9 mouse cellular contexts compared by ENCODE assay signal in the genomic region with DNA sequence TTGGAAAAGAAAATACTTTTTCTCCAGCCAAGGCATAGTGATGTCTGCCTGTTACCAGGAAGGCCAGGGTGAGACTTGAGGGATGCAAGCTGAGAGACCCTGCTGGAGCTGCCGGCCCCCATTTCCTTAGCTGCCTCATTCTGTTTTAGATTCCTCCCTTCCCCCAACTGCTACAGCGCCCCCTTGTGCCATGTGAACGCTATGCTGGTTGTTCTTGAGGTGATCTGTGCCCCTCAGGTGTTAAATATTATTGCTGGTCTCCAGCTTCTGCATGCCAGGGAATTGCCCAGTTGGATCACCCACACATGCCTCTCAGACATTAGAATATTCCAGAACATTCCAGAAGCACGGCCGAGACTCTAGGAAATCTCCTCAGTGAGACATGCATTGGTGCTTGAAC. TPM values are rescaled to one million over a fixed set of nuclear protein-coding genes. Genes with fewer than 3 reads are reported as not detected.
DNase-seq lines count a peak whose midpoint lies in the region; ATAC-seq and TF ChIP-seq lines count a peak whose summit lies in the region.
"Had no signal": no experiment of that assay in that cellular context is flagged by ENCODE, and none has a peak within 500 bp of the region (broad histone marks: within the 10 kb centered on the region; RNA-seq: fewer than 3 reads in every experiment).

No protein-coding gene starts in this region.

- WGBS in lung, adult 2 months: 23% methylated on average over 5 of the region's 5 CpGs
- 35% methylated on average over 5 of the region's 5 CpGs for WGBS in forebrain, embryonic 15.5 days

- no peak for TF ChIP-seq POLR2A in ES-Bruce4 (IDR thresholded peaks at IDR 0.05; ENCODE audit: insufficient read depth, low read length)
- no peak for TF ChIP-seq POLR2A in lung, adult 2 months (IDR thresholded peaks at IDR 0.05; ENCODE audit: borderline replicate concordance, extremely low read depth, low read depth, low read length)

- peaks cover 12% of the 10 kb centered on the region for H3K4me1 ChIP-seq in ES-Bruce4 (ENCODE audit: control insufficient read depth, insufficient read depth, low read length)
- peaks cover 32% of the 10 kb centered on the region for H3K4me1 ChIP-seq in lung, adult 2 months (ENCODE audit: control insufficient read depth, insufficient read depth, low read length)
- peaks cover 16% of the 10 kb centered on the region for H3K4me1 ChIP-seq in forebrain, embryonic 15.5 days

- H3K4me3 ChIP-seq in ES-Bruce4 (ENCODE audit: low read depth, low read length): no peak overlapping the region
- no peak overlapping the region for H3K4me3 ChIP-seq in lung, adult 2 months (replicated peaks; ENCODE audit: extremely low read depth, low read depth, low read length)
- no peak overlapping the region for H3K4me3 ChIP-seq in forebrain, embryonic 15.5 days
- H3K4me3 ChIP-seq: lung, embryonic 15.5 days had no signal

- H3K27ac ChIP-seq in ES-Bruce4 (ENCODE audit: insufficient read depth, low read length): no peak overlapping the region
- no peak overlapping the region for H3K27ac ChIP-seq in forebrain, embryonic 15.5 days (replicated peaks)
- H3K27ac ChIP-seq: lung, embryonic 15.5 days had no signal

- H3K9ac ChIP-seq in ES-Bruce4 (ENCODE audit: low read depth, poor library complexity, severe bottlenecking): no peak overlapping the region
- no peak overlapping the region for H3K9ac ChIP-seq in forebrain, embryonic 15.5 days (replicated peaks)
- H3K9ac ChIP-seq: lung, embryonic 15.5 days had no signal

- H3K4me2 ChIP-seq in forebrain, embryonic 15.5 days (replicated peaks): no peak overlapping the region
- H3K4me2 ChIP-seq: lung, embryonic 15.5 days had no signal

- TF ChIP-seq CTCF in ES-Bruce4 (IDR thresholded peaks at IDR 0.05; ENCODE audit: low read depth, low read length): peak; percentile 81
- peak; percentile 80 for TF ChIP-seq CTCF in lung, adult 2 months (IDR thresholded peaks at IDR 0.05; ENCODE audit: insufficient read depth, low read length)

- no peak for ATAC-seq in forebrain, embryonic 15.5 days (replicated peaks)

- peak; percentile 69 for DNase-seq in heart, postnatal 4 days
- DNase-seq in heart, postnatal 25 days (ENCODE audit: low spot score): no peak
- peak; percentile 78 for DNase-seq in c-Kit-positive CD71-negative TER-119-negative erythroid progenitor cells, embryonic 14.5 days (ENCODE audit: low read depth)
- peak; percentile 67 for DNase-seq in lung, adult 2 months
- peak; percentile 58 to 71 for DNase-seq in thymus, adult 18-20 months
- no peak for DNase-seq in cerebellum, postnatal 4 days (ENCODE audit: low spot score in 2 of 2)

- no peaks in the 10 kb centered on the region for H3K27me3 ChIP-seq in ES-Bruce4 (ENCODE audit: control insufficient read depth, insufficient read depth, low read length, poor library complexity, severe bottlenecking)
- H3K27me3 ChIP-seq in forebrain, embryonic 15.5 days: no peaks in the 10 kb centered on the region
- H3K27me3 ChIP-seq: lung, embryonic 15.5 days had no signal

- intact Hi-C loops in heart, postnatal 25 days (cut with DNase I): loop anchor here (2.0 kb wide), 1 partner anchor 14 kb away; no protein-coding TSS in a partner anchor

- no peak for TF ChIP-seq EP300 in ES-Bruce4 (IDR thresholded peaks at IDR 0.05; ENCODE audit: insufficient read depth, low read depth, low read length)

- H3K36me3 ChIP-seq in ES-Bruce4 (ENCODE audit: control insufficient read depth, insufficient read depth, low read length, poor library complexity, severe bottlenecking): no peaks in the 10 kb centered on the region
- peaks cover 2% of the 10 kb centered on the region for H3K36me3 ChIP-seq in forebrain, embryonic 15.5 days

- H3K9me3 ChIP-seq in ES-Bruce4 (replicated peaks; ENCODE audit: control insufficient read depth, insufficient read depth, low read length, poor library complexity, severe bottlenecking): no peaks in the 10 kb centered on the region
- no peaks in the 10 kb centered on the region for H3K9me3 ChIP-seq in forebrain, embryonic 15.5 days
- H3K9me3 ChIP-seq: lung, embryonic 15.5 days had no signal

RNA-seq across cellular contexts. Expression of a gene that starts 4.3 kb away (rescaled TPM):
- 10 to 100 TPM; 42.2 to 42.4 TPM for total RNA-seq in heart, postnatal 4 days (2021)
- 10 to 100 TPM; 41.5 to 45.8 TPM for total RNA-seq in heart, postnatal 25 days (2021)
- polyA plus RNA-seq in ES-Bruce4 (2011; ENCODE audit: insufficient read depth, insufficient read length, low read depth, missing spikeins): 45.6 and 47.1 TPM in 2 replicates
- polyA plus RNA-seq in lung, adult 2 months (2012; rRNA removed): 87.0 and 91.3 TPM in 2 replicates
- polyA plus RNA-seq in forebrain, embryonic 15.5 days (2015; fragmentation: Nextera tagmentation; extraction: Ambion mirVana): 83.4 and 87.5 TPM in 2 replicates

RNA-seq across cellular contexts. Expression of a gene that starts 16.8 kb away (rescaled TPM):
- 100 to 1,000 TPM; 105 TPM for total RNA-seq in heart, postnatal 4 days (2021)
- 100 to 1,000 TPM; 158 to 181 TPM for total RNA-seq in heart, postnatal 25 days (2021)
- polyA plus RNA-seq in ES-Bruce4 (2011; ENCODE audit: insufficient read depth, insufficient read length, low read depth, missing spikeins): 54.6 and 57.4 TPM in 2 replicates
- 267 and 338 TPM in 2 replicates for polyA plus RNA-seq in lung, adult 2 months (2012; rRNA removed)
- 60.9 and 64.8 TPM in 2 replicates for polyA plus RNA-seq in forebrain, embryonic 15.5 days (2015; fragmentation: Nextera tagmentation; extraction: Ambion mirVana)

RNA-seq across cellular contexts. Expression of a gene that starts 38.5 kb away (rescaled TPM):
- total RNA-seq in heart, postnatal 4 days (2021): 100 to 1,000 TPM; 142 to 162 TPM
- total RNA-seq in heart, postnatal 25 days (2021): 100 to 1,000 TPM; 116 TPM
- polyA plus RNA-seq in ES-Bruce4 (2011; ENCODE audit: insufficient read depth, insufficient read length, low read depth, missing spikeins): 82.7 and 84.6 TPM in 2 replicates
- 246 and 276 TPM in 2 replicates for polyA plus RNA-seq in lung, adult 2 months (2012; rRNA removed)
- 117 and 126 TPM in 2 replicates for polyA plus RNA-seq in forebrain, embryonic 15.5 days (2015; fragmentation: Nextera tagmentation; extraction: Ambion mirVana)

RNA-seq across cellular contexts. Expression of a gene that starts 40.6 kb away (rescaled TPM):
- total RNA-seq in heart, postnatal 4 days (2021): 10 to 100 TPM; 12.5 to 13.0 TPM
- 1 to 10 TPM; 8.2 to 8.9 TPM for total RNA-seq in heart, postnatal 25 days (2021)
- polyA plus RNA-seq in ES-Bruce4 (2011; ENCODE audit: insufficient read depth, insufficient read length, low read depth, missing spikeins): 17.5 and 19.8 TPM in 2 replicates
- 51.5 and 52.4 TPM in 2 replicates for polyA plus RNA-seq in lung, adult 2 months (2012; rRNA removed)
- 52.6 and 55.1 TPM in 2 replicates for polyA plus RNA-seq in forebrain, embryonic 15.5 days (2015; fragmentation: Nextera tagmentation; extraction: Ambion mirVana)

RNA-seq across cellular contexts. Expression of a gene that starts 40.8 kb away (rescaled TPM):
- total RNA-seq in heart, postnatal 4 days (2021): 1 to 10 TPM; 3.2 to 4.6 TPM
- 1 to 10 TPM; 2.6 to 3.4 TPM for total RNA-seq in heart, postnatal 25 days (2021)
- polyA plus RNA-seq in ES-Bruce4 (2011; ENCODE audit: insufficient read depth, insufficient read length, low read depth, missing spikeins): 7.2 and 9.6 TPM in 2 replicates
- 61.9 and 70.8 TPM in 2 replicates for polyA plus RNA-seq in lung, adult 2 months (2012; rRNA removed)
- polyA plus RNA-seq in forebrain, embryonic 15.5 days (2015; fragmentation: Nextera tagmentation; extraction: Ambion mirVana): 33.4 and 35.2 TPM in 2 replicates

Comparison
In these comparisons a context has a peak if more than half of its experiments do, and no peak if none do; other contexts are left out.
1. DNase-seq: peak in heart, postnatal 4 days (single experiment), c-Kit-positive CD71-negative TER-119-negative erythroid progenitor cells, embryonic 14.5 days (single experiment), lung, adult 2 months (single experiment) and thymus, adult 18-20 months (2 of 2); none in heart, postnatal 25 days (single experiment) and cerebellum, postnatal 4 days (0 of 2).